Mouse (Mus musculus): ENCODE results near the gene Atf2. TPM values are rescaled to one million over a fixed set of nuclear protein-coding genes. Genes with fewer than 3 reads are reported as not detected.

Gene Atf2
- 104 TPM for polyA plus RNA-seq (2017; shearing (Covaris generic))

DNA sequence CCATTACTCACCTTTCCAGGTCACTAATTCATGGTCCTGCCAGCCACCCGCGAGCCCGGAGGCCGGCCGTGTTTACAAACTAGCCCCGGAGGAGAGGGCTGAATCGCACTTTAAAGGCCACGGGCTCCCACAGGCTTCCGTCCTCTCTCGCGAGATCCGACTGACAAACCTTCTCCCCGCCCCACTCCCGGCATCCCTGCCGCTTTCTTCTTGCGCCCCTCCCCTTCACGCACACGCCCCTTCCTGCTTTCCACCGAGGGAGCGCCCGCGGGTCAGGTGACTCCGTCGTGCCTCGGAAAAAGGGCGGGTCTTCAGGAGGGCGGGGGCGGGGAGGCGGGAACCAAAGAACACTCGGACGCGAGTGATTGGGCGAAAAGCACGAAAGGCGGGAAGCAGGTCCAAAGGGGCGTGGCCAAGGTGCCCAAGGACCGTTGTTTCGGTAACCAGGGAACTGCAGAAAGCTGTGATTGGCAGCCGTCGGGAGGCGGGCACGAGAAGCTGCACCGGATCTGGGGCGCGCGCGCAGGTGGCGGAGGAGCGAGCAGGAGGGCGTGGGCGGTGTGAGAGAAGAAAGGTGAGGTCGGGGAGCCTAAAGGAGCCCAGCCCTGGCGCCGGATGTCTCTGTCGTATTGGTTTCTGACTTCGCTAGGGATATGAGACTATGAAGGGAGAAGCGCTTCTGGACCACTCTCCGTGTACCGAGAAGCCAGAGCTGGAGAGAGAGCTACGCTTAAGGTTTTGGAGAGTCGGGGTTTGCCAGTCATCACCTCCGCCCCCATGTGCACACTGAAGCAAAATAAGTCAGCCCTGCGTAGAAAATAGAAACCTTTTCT, at the start of gene Atf2:
TSS of gene Atf2 (minus strand) at position 176 of the 833 bp plus-strand sequence.

DNA sequence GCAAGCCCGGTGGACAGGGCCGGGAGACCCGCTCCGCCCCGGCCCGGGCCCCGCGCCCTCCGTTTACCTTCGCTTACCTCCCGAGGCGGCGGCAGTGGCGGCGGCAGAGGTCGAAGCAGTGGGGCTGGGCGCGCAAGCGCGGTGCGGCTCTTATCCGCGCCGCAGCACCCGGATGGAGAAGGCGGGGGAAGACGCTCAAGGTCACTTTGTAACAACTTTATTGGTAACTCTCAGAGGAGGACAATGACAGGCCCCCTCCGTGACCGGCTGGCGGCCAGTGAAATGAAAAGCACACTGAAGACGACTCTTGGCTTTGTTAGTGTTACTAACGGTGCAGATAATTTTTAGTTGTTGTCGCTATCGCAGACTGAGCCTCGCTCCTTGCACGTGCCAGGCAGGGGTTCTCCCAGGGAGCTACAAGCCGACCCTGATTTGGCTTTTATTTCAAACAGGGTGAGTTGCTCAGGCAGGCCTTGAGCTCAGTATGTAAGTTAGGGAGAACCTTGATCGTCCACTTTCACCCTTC, 18.8 kb upstream of the Atf2 start, which contains the start of gene Atp5g3:
TSS of gene Atp5g3 (minus strand) at position 152 of the 526 bp plus-strand sequence.

DNA sequence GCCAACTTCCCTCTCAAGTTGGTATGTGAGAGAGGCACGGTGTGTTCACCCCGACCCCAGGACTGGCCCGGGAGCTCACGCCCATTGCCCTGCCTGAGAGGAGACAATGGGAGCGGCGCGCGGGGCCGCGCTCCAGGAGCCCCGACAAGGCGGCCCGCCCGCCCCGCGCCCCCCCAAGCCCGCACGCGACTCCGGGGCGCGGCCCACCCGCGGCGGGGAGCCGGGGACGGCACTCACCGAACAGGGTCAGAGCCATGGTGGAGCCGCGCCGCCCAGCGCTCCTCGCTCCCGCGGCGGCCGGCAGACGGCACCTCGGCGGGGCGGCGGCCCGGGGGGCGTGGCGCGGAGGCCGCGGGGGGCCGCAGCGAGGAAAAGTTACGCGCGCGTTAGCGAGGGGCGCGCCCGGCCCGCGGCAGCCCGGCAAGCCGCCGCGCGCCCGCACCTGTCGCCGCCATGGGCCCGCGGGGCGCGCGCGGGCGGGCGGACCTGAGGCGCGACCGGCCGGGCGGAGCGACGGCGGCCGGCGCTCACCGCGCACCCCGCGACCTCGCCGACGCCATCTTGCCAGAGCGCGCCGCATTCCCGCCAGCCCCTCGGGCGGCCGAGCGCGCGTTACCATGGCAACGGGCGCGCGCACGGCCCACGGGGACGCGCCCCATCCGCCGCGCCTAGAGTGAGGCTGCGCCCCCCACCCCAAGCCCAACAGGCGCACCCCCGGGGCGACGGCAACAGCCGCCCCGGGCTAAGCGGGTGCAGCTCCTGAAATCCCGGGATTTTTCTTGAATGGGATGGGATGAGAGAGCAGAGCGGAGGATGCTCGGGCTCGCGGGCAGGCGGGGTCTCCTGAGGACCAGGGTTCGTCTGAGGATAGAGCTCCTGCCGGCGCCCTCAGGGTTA, 117.4 kb downstream of the Atf2 start, which contains the start of gene Chn1:
TSS of gene Chn1 (minus strand) at position 561 of the 897 bp plus-strand sequence.

Other genes with a start within 250 kb of the Atf2 start
- 3.7 TPM for gene Chn1, start 117.3 kb downstream of the Atf2 start, polyA plus RNA-seq (2017; shearing (Covaris generic))
- gene Atp5g3, start 18.7 kb upstream of the Atf2 start, polyA plus RNA-seq (2017; shearing (Covaris generic)): 402 TPM